Mouse (Mus musculus): ENCODE results near the gene Srprb. TPM values are rescaled to one million over a fixed set of nuclear protein-coding genes. Genes with fewer than 3 reads are reported as not detected.

The Srprb gene
- polyA plus RNA-seq, 1 experiment, result 60.2 TPM

- H3K27me3 ChIP-seq (ENCODE audit: control insufficient read depth, insufficient read depth, insufficient read length), result no peaks in the 10 kb centered on the region
- no peaks in the 10 kb centered on the region for H3K36me3 ChIP-seq (ENCODE audit: control insufficient read depth, insufficient read depth)
- H3ac ChIP-seq (ENCODE audit: control insufficient read depth, insufficient read length), result no peak overlapping the region
- H3K4me3 ChIP-seq, result no peak overlapping the region
- no peaks in the 10 kb centered on the region for H3K79me2 ChIP-seq (ENCODE audit: control insufficient read depth, insufficient read depth)
- H3K4me2 ChIP-seq (ENCODE audit: low read depth), result no peak overlapping the region
- TF ChIP-seq SRF (IDR thresholded peaks at IDR 0.05; ENCODE audit: control insufficient read depth, insufficient read length, low read depth) (no peak), E2F4 (IDR thresholded peaks at IDR 0.05; ENCODE audit: insufficient read depth) (no peak), POLR2AphosphoS2 (IDR thresholded peaks at IDR 0.05; ENCODE audit: insufficient read length, low read depth) (no peak), MYOG (IDR thresholded peaks at IDR 0.05; ENCODE audit: control insufficient read depth in 1 of 3, insufficient read depth in 1 of 3, insufficient read length in 2 of 3, low read depth in 2 of 3) (no peak), REST (IDR thresholded peaks at IDR 0.05; ENCODE audit: insufficient read depth, insufficient read length) (no peak), CEBPB (IDR thresholded peaks at IDR 0.05; ENCODE audit: insufficient read depth, poor library complexity, severe bottlenecking) (no peak), USF1 (IDR thresholded peaks at IDR 0.05; ENCODE audit: low read depth) (no peak), POLR2A (IDR thresholded peaks at IDR 0.05; ENCODE audit: insufficient read length, low read depth) (no peak), TCF12 (IDR thresholded peaks at IDR 0.05; ENCODE audit: insufficient read depth, poor library complexity, severe bottlenecking) (no peak), MAX (IDR thresholded peaks at IDR 0.05; ENCODE audit: low read depth) (no peak), MYOD1 (IDR thresholded peaks at IDR 0.05; ENCODE audit: control insufficient read depth in 1 of 3, insufficient read length in 2 of 3, low read depth in 2 of 3) (no peak), TCF3 (IDR thresholded peaks at IDR 0.05; ENCODE audit: insufficient read length, low read depth) (no peak)
These were observed 62.5 kb downstream of the Srprb start for GRCm38 (mm10) chr9:103139481-103139880.

Other genes with a start within 250 kb of the Srprb start
- 0.12 TPM for gene Slco2a1, start 213.4 kb downstream of the Srprb start, polyA plus RNA-seq (2012; fragmentation: generic; extraction: Trizol)
- gene Rab6b, start 90.3 kb downstream of the Srprb start, polyA plus RNA-seq (2012; fragmentation: generic; extraction: Trizol), result 2.4 TPM
- gene Gm20425, start 28.2 kb upstream of the Srprb start, polyA plus RNA-seq (2012; fragmentation: generic; extraction: Trizol), result not detected
- not detected for gene Trf, start 28.3 kb upstream of the Srprb start, polyA plus RNA-seq (2012; fragmentation: generic; extraction: Trizol)
- 0.17 TPM for gene 1300017J02Rik, start 102.9 kb upstream of the Srprb start, polyA plus RNA-seq (2012; fragmentation: generic; extraction: Trizol)
- gene Topbp1, start 103.1 kb upstream of the Srprb start, polyA plus RNA-seq (2012; fragmentation: generic; extraction: Trizol), result 8.4 TPM
- gene Cdv3, start 163.7 kb upstream of the Srprb start, polyA plus RNA-seq (2012; fragmentation: generic; extraction: Trizol), result 92.9 TPM